Mouse (Mus musculus): ENCODE results near the gene Ly6g6c. TPM values are rescaled to one million over a fixed set of nuclear protein-coding genes. Genes with fewer than 3 reads are reported as not detected.

The Ly6g6c gene
- not detected in 2 replicates for polyA plus RNA-seq (2014; fragmentation: Nextera tagmentation; extraction: Ambion mirVana)

DNA sequence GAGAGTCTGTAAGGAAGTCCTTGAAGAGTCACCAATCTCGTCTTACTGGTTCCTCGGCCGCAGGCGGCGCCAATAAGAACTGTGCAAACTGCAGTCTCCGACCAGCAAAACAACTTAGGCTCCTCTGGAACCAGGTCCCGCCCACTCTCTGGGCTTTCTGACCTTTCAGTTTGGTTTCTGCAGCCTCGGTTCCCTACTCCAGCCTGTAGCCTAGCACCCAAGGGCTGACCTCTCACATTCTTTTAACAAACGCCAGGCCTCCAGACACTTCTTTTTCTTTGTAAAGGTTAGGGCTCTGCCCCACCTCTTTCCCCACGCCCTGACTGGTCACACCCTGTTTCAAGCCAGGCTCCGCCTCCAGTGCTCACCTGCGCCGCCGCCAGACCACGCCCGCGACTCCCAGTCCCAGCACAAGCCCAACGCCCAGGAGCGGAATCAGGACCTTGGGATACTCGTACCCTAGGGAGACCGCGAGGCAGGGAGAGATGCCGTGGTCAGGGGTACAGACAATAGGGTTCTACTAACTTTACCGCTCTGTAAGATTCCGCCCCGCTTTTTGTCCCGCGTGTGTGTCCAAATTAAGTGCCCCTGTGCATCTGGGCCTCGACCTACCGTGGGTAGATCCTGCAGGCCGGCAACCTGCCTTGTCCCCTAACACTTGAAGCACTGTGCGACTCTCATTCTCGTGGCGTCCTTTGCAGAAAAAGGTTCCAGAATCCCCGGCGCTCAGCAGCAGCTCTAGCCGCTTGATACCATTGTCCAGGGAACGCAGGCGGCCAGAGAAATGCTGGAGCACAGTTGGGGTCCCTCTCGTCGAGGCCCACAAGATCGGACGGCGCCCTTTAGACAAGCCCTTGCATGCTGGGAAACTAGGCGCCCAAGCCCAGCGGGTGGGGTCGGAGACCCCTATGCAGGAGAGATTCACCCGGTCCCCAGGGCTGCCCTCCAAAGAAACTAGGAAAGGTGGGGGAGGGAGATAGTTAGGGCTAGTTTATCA is at the start of gene Ly6g6c:
Gene Ly6g6c (plus strand): TSS at position 438 of the 997 bp plus-strand sequence.
- DNase-seq (ENCODE audit: low spot score) (no peak), ATAC-seq (0 out of 2 replicates have a peak, but pooled peaks have one; percentile 45)
- peaks cover 28% of the 10 kb centered on the region for H3K36me3 ChIP-seq (ENCODE audit: control insufficient read depth, insufficient read depth, low read length)
- no peaks in the 10 kb centered on the region for H3K9me3 ChIP-seq (replicated peaks; ENCODE audit: control insufficient read depth, low read length)
- H3K9ac ChIP-seq (ENCODE audit: low read length): peak within 1 kb of the TSS; percentile 37
- H3K4me2 ChIP-seq (ENCODE audit: low read length): peak within 1 kb of the TSS; percentile 47
- peak within 1 kb of the TSS; percentile 17 for H3K4me3 ChIP-seq (ENCODE audit: low read depth, low read length)
- H3K27ac ChIP-seq (ENCODE audit: low read depth, low read length): no peak within 1 kb of the TSS
- 2% methylated on average over 48 of the region's 48 CpGs for WGBS
- peaks cover 14% of the 10 kb centered on the region for H3K4me1 ChIP-seq (ENCODE audit: control insufficient read depth, insufficient read depth, low read length)
- peaks cover 32% of the 10 kb centered on the region for H3K27me3 ChIP-seq (replicated peaks; ENCODE audit: control insufficient read depth, insufficient read depth, low read length)

DNA sequence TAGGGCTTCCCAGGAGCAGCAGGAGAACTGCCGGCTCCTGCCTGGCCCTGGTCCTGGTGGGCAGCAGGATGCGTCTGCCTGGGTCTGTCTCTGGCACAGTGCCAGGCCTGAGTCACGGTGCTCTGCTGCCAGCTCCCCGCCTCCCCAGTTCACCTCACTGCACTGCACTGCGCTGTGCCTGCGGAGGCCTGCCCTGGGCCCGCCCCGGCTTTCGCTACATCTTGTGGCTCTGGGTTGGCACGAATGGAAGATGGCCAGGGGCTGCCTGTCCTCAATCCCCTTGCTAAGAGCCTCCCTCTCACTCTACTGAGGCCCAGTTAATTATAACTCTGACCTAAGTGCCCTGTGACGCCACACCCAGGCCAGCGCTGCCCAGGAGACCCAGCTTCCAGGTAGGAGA is 48.8 kb upstream of the Ly6g6c start, which contains the start of gene Vwa7:
Gene Vwa7 (plus strand): TSS at position 204 of the 400 bp plus-strand sequence.
- 0 out of 2 replicates have a peak within 1 kb of the TSS, but pooled peaks have one; percentile 14 for H3K27ac ChIP-seq (ENCODE audit: low read depth, low read length)
- no peak within 1 kb of the TSS for H3K9ac ChIP-seq (ENCODE audit: low read length)
- 38% methylated on average over 12 of the region's 12 CpGs for WGBS
- no peak within 1 kb of the TSS for H3K4me2 ChIP-seq (ENCODE audit: low read length)
- H3K4me1 ChIP-seq (ENCODE audit: control insufficient read depth, insufficient read depth, low read length): peaks cover 1% of the 10 kb centered on the region; the same call in 1 of the 2 replicates
- ATAC-seq: peak; percentile 61
- peaks cover 60% of the 10 kb centered on the region for H3K36me3 ChIP-seq (ENCODE audit: control insufficient read depth, insufficient read depth, low read length)
- DNase-seq (ENCODE audit: low spot score): peak; percentile 61
- no peaks in the 10 kb centered on the region for H3K9me3 ChIP-seq (replicated peaks; ENCODE audit: control insufficient read depth, low read length)
- H3K4me3 ChIP-seq (ENCODE audit: low read depth, low read length): no peak within 1 kb of the TSS
- H3K27me3 ChIP-seq (replicated peaks; ENCODE audit: control insufficient read depth, insufficient read depth, low read length): no peaks in the 10 kb centered on the region

DNA sequence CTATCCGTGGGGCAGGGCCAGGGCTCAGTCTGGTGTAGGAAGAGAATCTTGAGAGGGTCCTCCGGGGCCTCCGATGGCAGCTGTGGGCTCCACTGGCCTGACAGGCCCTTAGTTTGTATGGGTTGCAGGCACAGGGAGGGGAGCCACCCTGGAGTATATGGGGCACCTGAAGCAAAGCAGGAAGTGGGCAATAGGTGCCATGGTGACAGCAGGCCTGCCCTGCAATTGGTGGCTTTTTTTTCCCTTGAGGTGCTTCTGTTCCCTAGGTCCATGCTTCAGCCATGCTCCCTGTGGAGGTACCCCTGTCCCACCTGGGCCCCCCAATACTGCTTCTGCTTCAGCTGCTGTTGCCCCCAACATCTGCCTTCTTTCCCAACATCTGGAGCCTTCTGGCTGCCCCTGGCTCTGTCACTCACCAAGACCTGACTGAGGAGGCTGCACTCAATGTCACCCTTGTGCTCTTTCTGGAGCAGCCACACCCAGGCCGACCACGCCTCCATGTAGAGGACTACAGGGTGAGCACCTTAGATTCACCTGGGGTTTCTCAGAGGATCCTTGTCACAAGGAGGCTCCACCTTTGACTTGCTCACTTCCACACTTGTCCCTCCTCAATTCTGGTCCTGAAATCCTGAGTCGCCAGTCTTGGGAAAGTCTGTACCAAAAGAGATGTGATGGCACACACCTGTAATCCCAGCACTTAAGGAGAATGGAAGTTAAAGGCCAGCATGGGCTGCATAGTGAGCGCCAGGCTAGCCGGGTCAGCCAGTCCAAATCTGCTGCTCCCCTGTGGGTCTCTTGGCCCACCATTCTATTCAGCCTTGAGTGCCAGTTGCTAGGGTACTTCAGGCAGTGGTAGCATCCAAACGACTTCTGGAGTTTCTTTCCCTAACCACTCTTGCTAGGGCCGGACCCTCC is 48.1 kb upstream of the Ly6g6c start:
- Histone ChIP-seq H3K4me1 (ENCODE audit: control insufficient read depth, insufficient read depth, low read length) (peaks cover 4% of the 10 kb centered on the region; the same call in 1 of the 2 replicates), H3K27ac (ENCODE audit: low read depth, low read length) (0 out of 2 replicates have a peak overlapping the region, but pooled peaks have one; percentile 14), H3K9me3 (replicated peaks; ENCODE audit: control insufficient read depth, low read length) (no peaks in the 10 kb centered on the region), H3K4me3 (ENCODE audit: low read depth, low read length) (no peak overlapping the region), H3K4me2 (ENCODE audit: low read length) (no peak overlapping the region), H3K36me3 (ENCODE audit: control insufficient read depth, insufficient read depth, low read length) (peaks cover 53% of the 10 kb centered on the region), H3K9ac (ENCODE audit: low read length) (no peak overlapping the region), H3K27me3 (replicated peaks; ENCODE audit: control insufficient read depth, insufficient read depth, low read length) (no peaks in the 10 kb centered on the region)
- DNase-seq (ENCODE audit: low spot score): no peak
- WGBS: 80% methylated on average over 10 of the region's 10 CpGs
- ATAC-seq: no peak; the same call in 1 of the 2 replicates

DNA sequence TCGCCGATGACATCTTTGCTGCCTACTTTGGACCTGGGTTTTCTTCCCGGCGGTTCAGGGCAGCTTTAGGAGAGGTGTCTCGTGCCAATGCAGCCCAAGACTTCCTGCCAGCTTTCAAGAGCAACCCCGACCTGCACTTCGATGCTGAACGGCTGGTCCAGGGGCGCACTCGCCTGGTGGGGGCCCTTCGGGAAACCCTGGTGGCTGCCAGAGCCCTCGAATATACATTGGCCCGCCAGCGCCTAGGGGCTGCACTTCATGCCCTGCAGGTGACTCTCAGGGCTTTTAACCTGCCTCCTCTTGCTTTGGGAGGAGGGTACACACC is 47.5 kb upstream of the Ly6g6c start:
- H3K4me2 ChIP-seq (ENCODE audit: low read length): no peak overlapping the region
- H3K4me1 ChIP-seq (ENCODE audit: control insufficient read depth, insufficient read depth, low read length): peaks cover 4% of the 10 kb centered on the region; the same call in 1 of the 2 replicates
- WGBS: 76% methylated on average over 14 of the region's 14 CpGs
- H3K4me3 ChIP-seq (ENCODE audit: low read depth, low read length): no peak overlapping the region
- ATAC-seq (no peak), DNase-seq (ENCODE audit: low spot score) (no peak)
- H3K36me3 ChIP-seq (ENCODE audit: control insufficient read depth, insufficient read depth, low read length): peaks cover 47% of the 10 kb centered on the region
- no peaks in the 10 kb centered on the region for H3K27me3 ChIP-seq (replicated peaks; ENCODE audit: control insufficient read depth, insufficient read depth, low read length)
- no peaks in the 10 kb centered on the region for H3K9me3 ChIP-seq (replicated peaks; ENCODE audit: control insufficient read depth, low read length)
- H3K9ac ChIP-seq (ENCODE audit: low read length): no peak overlapping the region
- H3K27ac ChIP-seq (ENCODE audit: low read depth, low read length): no peak overlapping the region

DNA sequence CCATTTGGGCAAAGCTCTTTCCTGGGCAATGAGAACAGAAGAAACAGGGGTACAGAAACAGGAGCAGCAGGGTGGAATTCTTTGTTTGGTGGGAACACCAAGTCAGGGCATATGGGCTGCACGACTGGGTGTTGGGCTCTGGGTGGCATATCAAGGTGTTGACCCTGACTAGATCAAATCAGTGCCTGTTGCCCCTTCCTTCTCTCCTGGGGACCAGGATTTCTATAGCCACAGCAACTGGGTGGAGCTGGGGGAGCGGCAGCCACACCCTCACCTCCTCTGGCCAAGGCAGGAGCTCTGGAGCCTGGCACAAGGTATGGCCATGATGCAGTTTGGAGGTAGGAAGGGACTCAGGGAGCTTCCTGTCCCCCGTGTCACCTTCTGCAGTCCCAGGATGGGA is 47.0 kb upstream of the Ly6g6c start:
- WGBS: 82% methylated on average over 3 of the region's 3 CpGs
- no peak for ATAC-seq
- Histone ChIP-seq H3K9me3 (replicated peaks; ENCODE audit: control insufficient read depth, low read length) (no peaks in the 10 kb centered on the region), H3K4me1 (ENCODE audit: control insufficient read depth, insufficient read depth, low read length) (peaks cover 4% of the 10 kb centered on the region; the same call in 1 of the 2 replicates), H3K9ac (ENCODE audit: low read length) (no peak overlapping the region), H3K27me3 (replicated peaks; ENCODE audit: control insufficient read depth, insufficient read depth, low read length) (no peaks in the 10 kb centered on the region), H3K4me3 (ENCODE audit: low read depth, low read length) (no peak overlapping the region), H3K36me3 (ENCODE audit: control insufficient read depth, insufficient read depth, low read length) (peaks cover 42% of the 10 kb centered on the region), H3K4me2 (ENCODE audit: low read length) (no peak overlapping the region), H3K27ac (ENCODE audit: low read depth, low read length) (no peak overlapping the region)
- no peak for DNase-seq (ENCODE audit: low spot score)

DNA sequence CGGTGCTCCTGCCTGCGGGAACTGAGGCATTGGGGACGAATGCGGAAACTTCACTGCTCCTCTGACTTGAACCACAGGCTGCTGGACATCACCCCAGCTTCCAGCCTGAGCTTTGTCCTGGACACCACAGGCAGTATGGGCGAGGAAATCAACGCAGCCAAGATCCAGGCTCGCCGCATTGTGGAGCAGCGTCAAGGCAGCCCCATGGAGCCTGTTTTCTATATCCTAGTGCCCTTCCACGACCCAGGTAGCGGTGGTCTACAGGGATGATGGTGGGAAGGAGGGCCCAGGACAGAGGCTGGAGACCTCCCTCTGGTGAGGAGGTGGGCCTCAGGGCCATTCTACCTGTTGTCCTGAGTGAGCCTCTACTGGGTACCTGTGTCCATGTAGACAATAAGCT is 45.3 kb upstream of the Ly6g6c start:
- peaks cover 25% of the 10 kb centered on the region for H3K36me3 ChIP-seq (ENCODE audit: control insufficient read depth, insufficient read depth, low read length)
- no peaks in the 10 kb centered on the region for H3K9me3 ChIP-seq (replicated peaks; ENCODE audit: control insufficient read depth, low read length)
- H3K9ac ChIP-seq (ENCODE audit: low read length): no peak overlapping the region
- no peak overlapping the region for H3K27ac ChIP-seq (ENCODE audit: low read depth, low read length)
- WGBS: 73% methylated on average over 11 of the region's 11 CpGs
- no peak overlapping the region for H3K4me2 ChIP-seq (ENCODE audit: low read length)
- no peak overlapping the region for H3K4me3 ChIP-seq (ENCODE audit: low read depth, low read length)
- no peaks in the 10 kb centered on the region for H3K27me3 ChIP-seq (replicated peaks; ENCODE audit: control insufficient read depth, insufficient read depth, low read length)
- ATAC-seq (no peak), DNase-seq (ENCODE audit: low spot score) (no peak)
- H3K4me1 ChIP-seq (ENCODE audit: control insufficient read depth, insufficient read depth, low read length): peaks cover 4% of the 10 kb centered on the region; the same call in 1 of the 2 replicates

DNA sequence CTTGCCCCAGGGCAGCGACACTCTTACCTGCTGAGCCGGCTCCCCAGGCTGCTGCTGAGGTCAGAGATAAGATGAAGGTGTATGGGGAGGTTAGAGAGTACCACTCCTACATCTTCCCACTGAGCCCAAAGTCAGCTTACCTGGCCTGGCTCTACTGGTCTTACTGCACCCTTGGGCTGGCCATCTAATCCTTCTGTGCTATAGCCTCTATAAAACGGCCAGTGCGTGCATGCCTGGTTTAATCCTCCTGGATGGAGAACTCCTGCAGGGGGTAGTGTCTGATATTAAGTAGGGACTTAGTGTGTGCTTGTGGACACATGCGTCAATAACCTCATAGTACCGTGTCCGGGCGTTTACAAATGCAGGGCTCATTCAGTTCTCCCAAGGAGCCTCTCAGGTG is 44.6 kb upstream of the Ly6g6c start:
- Histone ChIP-seq H3K27ac (ENCODE audit: low read depth, low read length) (no peak overlapping the region), H3K36me3 (ENCODE audit: control insufficient read depth, insufficient read depth, low read length) (peaks cover 18% of the 10 kb centered on the region), H3K4me1 (ENCODE audit: control insufficient read depth, insufficient read depth, low read length) (peaks cover 4% of the 10 kb centered on the region; the same call in 1 of the 2 replicates), H3K9ac (ENCODE audit: low read length) (no peak overlapping the region), H3K9me3 (replicated peaks; ENCODE audit: control insufficient read depth, low read length) (no peaks in the 10 kb centered on the region), H3K27me3 (replicated peaks; ENCODE audit: control insufficient read depth, insufficient read depth, low read length) (no peaks in the 10 kb centered on the region), H3K4me2 (ENCODE audit: low read length) (no peak overlapping the region), H3K4me3 (ENCODE audit: low read depth, low read length) (no peak overlapping the region)
- DNase-seq (ENCODE audit: low spot score) (no peak), ATAC-seq (no peak)
- 79% methylated on average over 8 of the region's 8 CpGs for WGBS

DNA sequence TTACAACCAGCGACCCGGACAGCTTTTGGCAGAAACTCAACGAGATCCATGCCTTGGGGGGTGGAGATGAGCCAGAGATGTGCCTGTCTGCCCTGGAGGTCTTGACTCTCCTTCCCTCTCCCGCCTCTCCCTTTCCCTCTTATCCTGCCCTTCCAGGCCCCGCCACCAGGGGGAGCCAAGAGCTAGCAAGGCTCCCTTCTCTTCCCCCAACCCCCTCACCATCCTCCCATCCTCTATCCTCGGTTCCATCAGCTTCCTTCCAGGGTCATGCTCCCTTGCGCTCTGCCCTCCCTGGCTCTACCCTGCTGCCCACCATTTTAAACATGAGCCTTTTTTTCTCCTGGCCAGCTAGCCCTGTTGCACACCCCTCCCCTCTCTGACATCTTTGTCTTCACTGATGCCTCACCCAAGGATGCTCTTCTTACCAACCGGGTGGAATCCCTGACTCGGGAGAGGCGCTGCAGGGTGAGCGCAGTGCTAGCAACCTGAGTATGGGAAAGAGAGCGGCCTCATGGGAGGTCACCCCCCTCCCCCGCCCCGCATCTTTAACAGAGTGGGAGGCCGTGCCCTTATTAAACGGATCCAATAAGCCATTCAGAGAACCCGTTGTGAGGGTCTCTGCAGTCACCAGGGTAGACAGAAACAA is 43.9 kb upstream of the Ly6g6c start:
- 6% methylated on average over 17 of the region's 17 CpGs for WGBS
- peak; percentile 72 for ATAC-seq
- peak; percentile 81 for DNase-seq (ENCODE audit: low spot score)
- Histone ChIP-seq H3K9me3 (replicated peaks; ENCODE audit: control insufficient read depth, low read length) (no peaks in the 10 kb centered on the region), H3K9ac (ENCODE audit: low read length) (no peak overlapping the region; the same call in 1 of the 2 replicates), H3K27me3 (replicated peaks; ENCODE audit: control insufficient read depth, insufficient read depth, low read length) (no peaks in the 10 kb centered on the region), H3K4me3 (ENCODE audit: low read depth, low read length) (no peak overlapping the region), H3K27ac (ENCODE audit: low read depth, low read length) (no peak overlapping the region), H3K4me1 (ENCODE audit: control insufficient read depth, insufficient read depth, low read length) (peaks cover 7% of the 10 kb centered on the region), H3K4me2 (ENCODE audit: low read length) (0 out of 2 replicates have a peak overlapping the region, but pooled peaks have one; percentile 5), H3K36me3 (ENCODE audit: control insufficient read depth, insufficient read depth, low read length) (peaks cover 11% of the 10 kb centered on the region)

Data from forebrain, embryonic 14.5 days (tissue).